Mouse (Mus musculus): ENCODE measurements around the gene Ctnnd2.

DNA sequence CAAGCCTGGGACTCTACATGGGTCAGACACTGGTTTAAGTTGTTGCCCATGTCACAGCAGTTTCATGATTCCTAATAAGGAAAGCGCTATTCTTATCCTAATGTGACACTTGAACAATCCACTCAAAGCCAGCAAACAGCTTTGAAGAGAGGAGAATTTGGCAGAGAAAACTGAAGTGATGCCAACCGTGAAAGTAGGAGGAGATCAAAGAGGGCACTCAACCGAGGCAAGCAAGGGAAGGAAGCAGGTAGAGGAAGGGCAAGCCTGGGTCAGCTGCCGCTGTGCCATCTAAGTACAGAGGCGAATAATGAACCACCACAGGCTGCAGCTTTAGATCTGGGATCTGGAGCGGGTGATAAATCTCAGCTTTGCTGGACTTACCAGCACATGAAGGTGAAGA lies 528.4 kb downstream of the Ctnnd2 start:
- TF ChIP-seq POLR2AphosphoS2 (IDR thresholded peaks at IDR 0.05; ENCODE audit: insufficient read length, low read depth) (no peak), MYOG (IDR thresholded peaks at IDR 0.05; ENCODE audit: control insufficient read depth in 1 of 3, insufficient read depth in 1 of 3, insufficient read length in 2 of 3, low read depth in 2 of 3) (no peak), POLR2A (IDR thresholded peaks at IDR 0.05; ENCODE audit: insufficient read length, low read depth) (no peak), USF1 (IDR thresholded peaks at IDR 0.05; ENCODE audit: low read depth) (no peak), TCF3 (IDR thresholded peaks at IDR 0.05; ENCODE audit: insufficient read length, low read depth) (no peak), REST (IDR thresholded peaks at IDR 0.05; ENCODE audit: insufficient read depth, insufficient read length) (no peak), E2F4 (IDR thresholded peaks at IDR 0.05; ENCODE audit: insufficient read depth) (no peak), TCF12 (IDR thresholded peaks at IDR 0.05; ENCODE audit: insufficient read depth, poor library complexity, severe bottlenecking) (no peak), MAX (IDR thresholded peaks at IDR 0.05; ENCODE audit: low read depth) (no peak)
